Mouse (Mus musculus) gastrocnemius, postnatal 4 days (tissue): ENCODE results near the gene Pax5. TPM values are rescaled to one million over a fixed set of nuclear protein-coding genes. Genes with fewer than 3 reads are reported as not detected.

Experiments used
- DNase-seq, 2 experiments: peaks; one replicate each; pipeline ENCODE4 v3.0.0; 2021 to 2022; ENCODE audit warnings: low spot score in 2 of 2, mixed read lengths in 2 of 2
- total RNA-seq, 2 experiments: library from RNA; stranded (reverse); gene quantifications; 2 replicates each; pipeline ENCODE4 v1.2.3; 2021

The Pax5 gene
- total RNA-seq, 2 experiments from 2014 or later = 0.34 to 1.4 TPM

- DNase-seq = no peak
Measured at GRCm38 (mm10) chr4:44706865-44707264, 3.4 kb downstream of the Pax5 start.

GRCm38 (mm10) chr4:44705967-44706366 lies 4.3 kb downstream of the Pax5 start:
- DNase-seq = no peak

GRCm38 (mm10) chr4:44705151-44705550 lies 5.1 kb downstream of the Pax5 start:
- no peak for DNase-seq

- peak; percentile 76 to 86 for DNase-seq
Measured at GRCm38 (mm10) chr4:44704369-44704745, 5.9 kb downstream of the Pax5 start.

GRCm38 (mm10) chr4:44703686-44704368 lies 6.5 kb downstream of the Pax5 start:
- peak in 1 of 2 experiments; percentile 22 for DNase-seq

- DNase-seq = no peak
Measured at GRCm38 (mm10) chr4:44702891-44703685, 7.2 kb downstream of the Pax5 start.

- DNase-seq = no peak
Measured at GRCm38 (mm10) chr4:44702011-44702527, 8.2 kb downstream of the Pax5 start.

- no peak for DNase-seq
Measured at GRCm38 (mm10) chr4:44701513-44701912, 8.8 kb downstream of the Pax5 start.

- DNase-seq = no peak
Measured at GRCm38 (mm10) chr4:44696676-44697075, 13.6 kb downstream of the Pax5 start.

- no peak for DNase-seq
Measured at GRCm38 (mm10) chr4:44694369-44694768, 15.9 kb downstream of the Pax5 start.

- DNase-seq = no peak
Measured at GRCm38 (mm10) chr4:44685582-44685981, 24.7 kb downstream of the Pax5 start.

- DNase-seq = no peak
Measured at GRCm38 (mm10) chr4:44680242-44680897, 29.9 kb downstream of the Pax5 start.

GRCm38 (mm10) chr4:44678641-44679040 lies 31.6 kb downstream of the Pax5 start:
- no peak for DNase-seq

- DNase-seq = no peak
Measured at GRCm38 (mm10) chr4:44678026-44678425, 32.3 kb downstream of the Pax5 start.

- no peak for DNase-seq
Measured at GRCm38 (mm10) chr4:44674973-44675372, 35.3 kb downstream of the Pax5 start.

GRCm38 (mm10) chr4:44673726-44674125 lies 36.6 kb downstream of the Pax5 start:
- no peak for DNase-seq

GRCm38 (mm10) chr4:44672216-44672937 lies 37.9 kb downstream of the Pax5 start:
- DNase-seq = no peak

- DNase-seq = no peak
Measured at GRCm38 (mm10) chr4:44671486-44671885, 38.8 kb downstream of the Pax5 start.

- DNase-seq = no peak
Measured at GRCm38 (mm10) chr4:44671035-44671434, 39.3 kb downstream of the Pax5 start.

- DNase-seq = no peak
Measured at GRCm38 (mm10) chr4:44670380-44670779, 39.9 kb downstream of the Pax5 start.
